Mouse (Mus musculus) embryo, embryonic 9.5 days (tissue): ENCODE measurements around the gene Pih1d1.
A peak's percentile ranks its signal among the peaks of the same experiment; 100 is the strongest.
"Not testable (repeated sequence)": the region's sequence is repeated elsewhere in the genome, so short reads cannot be mapped to it uniquely, and the experiment has no call there.

Experiments
- DNase-seq: peaks from one replicate; pipeline ENCODE4 v3.0.0-alpha.2; 2017; ENCODE audit errors: extremely low spot score

Pih1d1 gene

DNA sequence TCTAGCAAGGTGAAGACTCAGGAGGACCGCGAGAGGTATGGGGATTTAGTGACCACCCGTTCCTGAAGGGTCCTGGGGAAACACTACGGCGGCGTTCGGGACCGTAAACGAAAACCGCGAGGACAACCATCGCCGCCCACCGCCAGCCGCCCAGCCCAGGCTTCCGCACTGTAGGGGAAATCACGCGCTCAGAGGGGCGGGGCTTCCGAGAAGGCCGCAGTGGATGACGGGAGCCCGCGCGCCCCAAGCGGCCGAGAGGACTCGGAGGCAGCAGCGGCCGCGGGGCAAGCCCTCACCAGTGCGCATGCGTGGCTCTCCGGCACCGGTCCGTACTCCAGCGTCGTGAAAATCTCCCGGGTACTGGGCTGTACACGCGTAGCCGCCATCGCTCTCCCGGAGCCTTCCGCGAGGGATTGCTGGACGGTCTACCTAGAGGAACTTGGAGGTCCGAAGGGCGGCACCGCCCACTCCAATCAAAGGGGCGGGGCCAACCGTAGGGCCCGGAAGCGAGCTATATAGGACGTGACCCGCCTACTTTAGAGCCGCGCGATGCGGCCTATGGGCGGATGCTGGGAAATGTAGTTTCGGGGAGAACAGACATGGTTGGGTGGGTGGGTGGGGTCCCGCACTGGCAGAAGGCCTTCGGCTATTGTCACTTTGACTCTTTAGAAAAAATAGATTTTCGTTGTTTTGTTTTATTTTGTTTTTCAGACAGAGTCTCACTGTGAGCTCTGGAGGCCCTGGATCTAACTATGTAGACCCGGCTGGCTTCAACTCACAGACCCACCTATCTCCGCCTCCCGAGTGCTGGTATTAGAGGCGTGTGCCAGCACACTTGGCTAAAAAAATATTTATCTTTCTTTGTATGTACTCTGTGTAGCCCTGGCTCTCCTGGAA is at the start of gene Pih1d1, which contains the start of gene Aldh16a1:
Pih1d1 (plus strand) TSS at position 208 of the 897 bp plus-strand sequence.
Aldh16a1 (minus strand) TSS at position 489 of the 897 bp plus-strand sequence.
- peak; percentile 97 for DNase-seq

GRCm38 (mm10) chr7:45104941-45105340 is 49.2 kb upstream of the Pih1d1 start:
- DNase-seq = no peak

DNA sequence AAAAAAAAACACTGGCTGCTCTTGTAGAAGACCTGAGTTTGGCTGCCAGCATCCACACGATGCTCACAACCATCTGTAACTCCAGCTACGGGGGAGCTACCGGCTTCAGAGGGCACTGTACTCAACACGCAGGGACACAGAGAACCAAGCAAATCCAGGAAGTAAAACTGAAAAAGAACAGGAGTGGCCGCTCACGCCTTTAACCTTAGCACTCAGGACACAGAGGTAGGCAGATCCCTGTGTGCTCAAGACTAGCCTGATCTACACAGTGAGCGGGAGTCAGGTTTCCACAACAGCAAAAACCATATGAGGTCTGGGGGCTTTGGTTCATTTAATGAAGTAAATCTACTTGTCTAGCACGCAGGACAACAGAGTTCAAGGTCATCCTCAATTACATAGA is 48.6 kb upstream of the Pih1d1 start:
- no peak for DNase-seq

DNA sequence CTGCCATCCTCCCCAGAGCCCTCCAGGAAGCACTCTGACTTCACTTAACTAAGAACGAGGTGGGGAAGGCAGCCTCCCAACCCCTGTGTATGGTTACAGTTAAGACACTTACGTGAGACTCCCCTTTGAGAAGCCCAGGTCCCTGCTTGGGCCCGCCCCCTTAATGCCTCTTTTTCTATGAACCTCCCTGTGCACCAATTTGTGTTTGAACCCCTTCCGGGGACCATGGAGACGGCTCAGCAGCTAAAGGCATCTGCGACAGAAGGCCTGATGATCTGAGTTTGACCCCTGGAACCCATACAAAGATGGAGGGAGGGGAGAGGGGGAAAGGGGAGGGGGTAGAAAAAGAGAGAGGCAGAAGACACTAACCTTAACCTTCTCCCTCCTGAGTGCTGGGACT is 47.7 kb upstream of the Pih1d1 start:
- peak; percentile 56 for DNase-seq

GRCm38 (mm10) chr7:45107052-45107645 is 47.0 kb upstream of the Pih1d1 start:
- DNase-seq = no peak

DNA sequence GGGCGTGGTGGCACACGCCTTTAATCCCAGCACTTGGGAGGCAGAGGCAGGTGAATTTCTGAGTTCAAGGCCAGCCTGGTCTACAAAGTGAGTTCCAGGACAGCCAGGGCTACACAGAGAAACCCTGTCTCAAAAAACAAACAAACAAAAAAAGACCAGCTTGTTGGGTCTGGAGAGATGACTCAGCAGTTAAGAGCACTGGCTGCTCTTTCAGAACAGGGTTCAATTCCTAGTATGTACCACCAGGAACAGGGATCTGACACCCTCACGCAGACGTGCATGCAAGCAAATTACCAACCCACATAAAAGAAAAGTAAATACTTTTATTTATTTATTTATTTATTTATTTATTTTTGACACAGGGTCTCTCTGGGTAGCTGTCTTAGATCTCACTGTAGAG is 44.0 kb upstream of the Pih1d1 start:
- not testable (repeated sequence) for DNase-seq

- DNase-seq = no peak
Measured at GRCm38 (mm10) chr7:45111940-45112339, 42.2 kb upstream of the Pih1d1 start.

GRCm38 (mm10) chr7:45112529-45112928 is 41.6 kb upstream of the Pih1d1 start:
- no peak for DNase-seq

DNA sequence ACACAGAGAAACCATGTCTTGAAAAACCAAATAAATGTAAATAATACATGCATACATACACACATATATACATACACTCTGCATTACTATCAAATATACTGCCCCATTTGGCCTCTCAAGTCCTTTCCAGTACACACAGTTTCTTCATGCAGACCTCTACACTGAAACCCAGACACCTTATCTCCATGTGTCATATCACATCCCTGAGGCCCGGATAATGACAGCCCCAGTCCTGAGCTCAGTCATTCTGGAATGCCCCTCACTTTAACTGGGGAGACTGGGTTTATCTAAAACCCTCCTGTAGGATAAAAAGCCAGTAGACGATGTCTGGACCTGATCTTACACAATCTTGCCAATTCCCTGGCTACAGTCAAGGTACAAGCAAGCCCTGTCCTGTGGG is 40.6 kb upstream of the Pih1d1 start:
- no peak for DNase-seq

DNA sequence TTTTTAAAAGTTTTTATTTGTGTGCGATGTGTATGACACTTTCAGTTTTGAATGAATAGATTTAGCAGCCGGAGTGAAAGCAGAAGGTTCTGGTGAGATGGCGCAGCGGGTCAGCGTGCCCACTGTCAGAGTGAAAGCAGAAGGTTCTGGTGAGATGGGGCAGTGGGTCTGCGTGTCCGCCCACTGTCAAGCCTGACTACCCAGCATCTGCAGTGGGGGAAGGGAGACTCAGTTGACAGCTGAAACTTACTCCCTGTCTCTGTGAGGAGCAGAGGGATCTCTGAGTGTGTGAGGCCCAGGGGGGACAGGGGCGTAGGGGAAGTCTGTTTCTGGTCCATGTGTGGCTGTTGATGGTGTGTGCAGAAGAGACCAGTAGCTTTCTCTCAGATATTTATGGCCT is 36.5 kb upstream of the Pih1d1 start:
- no peak for DNase-seq

DNA sequence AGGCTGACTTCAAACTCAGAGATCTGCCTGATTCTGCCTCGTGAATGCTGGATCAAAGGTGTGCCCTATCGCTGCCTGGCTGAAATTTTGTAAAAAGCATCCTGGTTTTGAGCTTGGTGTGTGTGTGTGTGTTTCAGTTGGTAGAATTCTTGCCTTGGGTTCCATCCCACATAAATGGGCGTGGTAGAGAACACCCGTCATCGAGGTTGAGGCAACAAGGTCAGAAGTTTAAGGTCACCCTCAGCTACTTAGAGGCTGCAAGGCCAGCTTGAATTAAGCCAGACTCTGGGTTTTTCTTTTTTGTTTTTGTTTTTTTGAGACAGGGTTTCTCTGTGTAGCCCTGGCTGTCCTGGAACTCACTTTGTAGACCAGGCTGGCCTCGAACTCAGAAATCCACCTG is 35.8 kb upstream of the Pih1d1 start:
- DNase-seq = no peak

- no peak for DNase-seq
Measured at GRCm38 (mm10) chr7:45119780-45120709, 34.1 kb upstream of the Pih1d1 start.

DNA sequence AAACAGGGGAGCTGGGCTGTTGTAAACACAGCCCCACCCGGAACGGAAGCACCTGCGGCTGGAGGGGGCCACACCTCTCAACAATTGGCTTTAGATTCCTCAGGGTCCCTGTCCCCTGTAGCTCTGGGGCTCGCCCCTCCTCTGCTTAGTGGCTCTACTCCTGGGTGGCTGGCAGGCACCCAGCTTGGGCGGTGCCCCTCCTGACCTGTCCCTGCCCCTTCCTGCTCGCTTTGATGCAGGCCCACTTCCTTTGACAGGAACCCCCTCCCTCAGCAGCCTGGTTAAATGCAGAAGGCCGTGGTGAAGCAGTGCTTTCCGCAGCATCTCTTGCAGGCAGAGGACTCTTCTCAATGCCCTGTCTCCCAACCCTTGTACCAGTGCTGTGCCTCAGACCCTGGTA is 32.7 kb upstream of the Pih1d1 start:
- no peak for DNase-seq

DNA sequence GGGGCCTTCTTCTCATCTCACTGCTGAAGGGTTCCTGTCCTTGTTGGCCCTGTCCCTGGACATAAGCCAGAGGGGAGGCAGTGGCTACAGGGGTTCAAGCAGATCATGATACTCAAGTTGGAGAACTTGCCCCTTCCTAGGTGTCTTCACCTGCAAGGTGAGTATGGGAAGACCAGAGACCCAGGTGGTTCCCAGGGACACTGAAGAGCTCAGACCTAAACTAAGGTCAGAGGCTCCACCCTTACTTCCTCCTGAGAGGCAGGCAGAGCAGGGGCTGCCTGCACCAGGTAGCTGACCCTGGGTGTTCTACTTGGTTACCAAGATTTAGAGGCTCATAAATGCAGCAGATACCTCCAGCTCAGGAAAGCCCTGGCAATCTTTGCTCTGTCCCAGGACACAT is 32.1 kb upstream of the Pih1d1 start:
- DNase-seq = no peak

- no peak for DNase-seq
Measured at GRCm38 (mm10) chr7:45122561-45123185, 31.4 kb upstream of the Pih1d1 start.

DNA sequence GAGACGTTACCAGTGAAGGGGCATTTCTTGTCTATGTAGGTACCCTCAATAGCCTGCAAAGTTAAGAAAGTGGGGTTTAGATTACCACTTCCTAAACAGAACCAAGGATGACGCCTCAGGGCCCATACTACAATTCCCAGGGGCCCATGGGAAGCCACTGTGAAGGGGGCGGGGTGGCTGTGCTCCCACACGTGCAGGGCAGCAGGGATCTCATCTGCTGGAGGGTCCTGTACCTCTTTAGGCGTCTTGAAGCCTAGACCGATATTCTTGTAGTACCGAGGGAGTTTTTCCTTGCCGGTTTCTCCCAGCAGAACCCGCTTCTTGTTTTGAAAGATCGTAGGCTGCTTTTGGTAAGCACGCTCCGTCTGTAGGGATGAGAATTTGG is 30.9 kb upstream of the Pih1d1 start:
- no peak for DNase-seq

DNA sequence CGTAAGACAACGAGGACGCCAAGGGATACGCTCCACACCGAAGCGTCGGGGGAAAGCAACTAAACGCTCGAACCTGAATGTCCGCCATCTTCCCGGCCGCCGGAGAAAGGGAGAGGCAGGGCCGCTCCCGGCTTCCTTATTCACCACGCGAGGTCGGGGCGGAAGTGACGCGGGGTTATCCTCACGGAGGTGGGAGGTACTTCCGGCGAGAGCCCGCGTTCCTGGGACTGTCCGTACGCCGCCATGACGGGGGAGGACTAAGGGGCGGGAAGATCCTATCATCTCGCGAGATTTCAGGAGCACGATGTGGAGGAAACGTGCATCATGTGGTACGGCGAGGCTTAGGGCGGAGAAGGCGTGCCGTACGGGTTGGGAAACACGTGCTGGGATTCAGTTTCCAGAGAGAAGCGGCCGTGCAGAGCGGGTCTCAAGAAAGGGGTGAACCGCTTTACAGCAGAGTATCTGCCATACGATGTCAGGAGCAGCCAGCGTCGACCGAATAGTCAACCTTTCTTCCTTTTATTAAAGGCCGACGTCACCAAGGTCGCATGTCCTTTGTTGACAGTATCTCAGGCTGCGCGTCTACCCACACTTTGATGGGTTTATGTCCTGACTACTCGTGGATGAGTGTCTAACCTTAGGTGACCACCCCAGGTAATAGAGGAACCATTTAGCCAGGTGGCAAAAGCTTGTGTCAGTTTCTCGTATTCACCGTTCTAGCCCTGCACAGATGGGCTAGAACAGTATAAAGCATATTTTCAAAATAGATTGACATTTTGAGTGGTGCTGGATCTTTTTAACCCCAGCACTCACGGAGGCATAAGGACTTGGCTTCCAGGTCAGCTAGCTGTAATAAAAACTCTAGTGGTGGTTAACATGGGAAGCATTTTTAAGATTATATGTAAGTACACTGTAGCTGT is 29.6 kb upstream of the Pih1d1 start, which contains the start of gene Rps11:
Rps11 (minus strand) TSS at position 216 of the 920 bp plus-strand sequence.
- DNase-seq = peak; percentile 99

- DNase-seq = peak; percentile 81
Measured at GRCm38 (mm10) chr7:45125144-45125600, 28.9 kb upstream of the Pih1d1 start.

DNA sequence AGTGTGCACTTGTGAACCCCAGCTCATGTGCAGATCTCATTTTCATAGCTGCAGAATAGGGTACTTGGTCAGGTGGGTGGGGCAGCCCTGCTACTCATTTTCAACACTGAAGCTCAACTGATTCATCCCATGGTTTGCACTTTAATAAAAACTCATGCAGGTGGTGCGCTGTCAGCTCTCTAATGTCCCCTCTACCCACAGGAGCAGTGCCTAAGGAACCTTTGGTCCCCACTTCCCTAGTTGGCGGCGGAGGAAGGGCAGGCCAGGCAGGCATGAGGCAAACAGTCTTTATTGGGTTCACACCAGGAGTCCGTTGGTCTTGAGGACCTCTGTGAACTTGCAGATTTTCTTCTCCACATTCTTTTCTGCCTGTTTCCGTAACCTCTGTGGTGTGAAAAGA is 28.5 kb upstream of the Pih1d1 start:
- not testable (repeated sequence) for DNase-seq

GRCm38 (mm10) chr7:45126147-45126843 is 27.8 kb upstream of the Pih1d1 start:
- DNase-seq = no peak
